Mouse (Mus musculus): ENCODE measurements around the gene Podxl2. TPM values are rescaled to one million over a fixed set of nuclear protein-coding genes. Genes with fewer than 3 reads are reported as not detected.

Gene Podxl2
- polyA plus RNA-seq, 1 experiment from 2014 or later = 595 TPM

DNA sequence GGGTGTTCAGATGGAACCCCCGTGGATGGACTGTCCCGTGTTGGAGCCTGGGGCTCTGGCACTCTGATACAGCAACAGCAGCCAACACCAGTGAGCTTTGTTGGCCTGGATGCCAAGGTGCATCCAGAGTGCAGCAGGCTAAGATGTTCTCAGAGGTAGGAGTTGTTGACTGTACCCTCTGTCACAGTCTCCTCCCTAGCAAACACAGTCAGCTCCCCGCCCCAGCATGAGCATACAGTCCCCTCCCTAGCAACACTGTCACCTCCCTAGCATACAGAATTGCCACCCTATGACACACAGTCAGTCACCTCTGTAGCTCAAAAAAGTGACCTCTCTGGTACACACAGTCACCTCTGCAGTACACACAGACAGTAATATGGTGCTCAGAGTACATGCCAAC is 57.9 kb downstream of the Podxl2 start:
- Histone ChIP-seq H3K4me1 (replicated peaks) (peaks cover 15% of the 10 kb centered on the region), H3K9ac (no peak overlapping the region), H3K27ac (no peak overlapping the region), H3K4me2 (no peak overlapping the region), H3K36me3 (no peaks in the 10 kb centered on the region), H3K4me3 (no peak overlapping the region), H3K27me3 (0 out of 2 replicates have a peak, but pooled peaks cover 3% of the 10 kb centered on the region), H3K9me3 (no peaks in the 10 kb centered on the region)
- ATAC-seq (ENCODE audit: low FRiP score) = no peak
- WGBS = 88% methylated on average over 3 of the region's 3 CpGs

DNA sequence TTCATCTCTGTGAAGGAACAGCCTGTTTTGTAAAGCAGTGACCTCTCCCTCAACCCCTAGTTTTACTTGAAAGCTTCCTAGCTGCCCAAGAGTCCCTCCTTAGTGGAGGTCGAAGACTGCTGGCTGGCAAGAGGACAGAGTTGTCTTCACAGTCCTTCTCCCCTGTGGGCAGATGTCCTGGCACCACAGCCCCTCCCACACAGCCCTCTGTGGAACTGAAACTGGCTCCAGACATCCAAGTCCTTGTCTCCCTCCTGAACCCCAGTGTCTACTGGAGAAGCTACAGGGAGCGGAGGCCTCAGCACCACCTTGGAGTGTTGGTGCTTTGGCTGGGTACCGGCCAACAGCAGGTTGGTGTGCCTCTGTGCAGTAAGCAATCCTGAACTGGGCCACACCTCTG is 59.4 kb downstream of the Podxl2 start:
- WGBS = 78% methylated on average over 3 of the region's 3 CpGs
- Histone ChIP-seq H3K36me3 (no peaks in the 10 kb centered on the region), H3K27ac (no peak overlapping the region), H3K9ac (no peak overlapping the region), H3K4me3 (no peak overlapping the region), H3K9me3 (no peaks in the 10 kb centered on the region), H3K27me3 (0 out of 2 replicates have a peak, but pooled peaks cover 3% of the 10 kb centered on the region), H3K4me2 (no peak overlapping the region), H3K4me1 (replicated peaks) (peaks cover 17% of the 10 kb centered on the region)
- no peak for ATAC-seq (ENCODE audit: low FRiP score)

DNA sequence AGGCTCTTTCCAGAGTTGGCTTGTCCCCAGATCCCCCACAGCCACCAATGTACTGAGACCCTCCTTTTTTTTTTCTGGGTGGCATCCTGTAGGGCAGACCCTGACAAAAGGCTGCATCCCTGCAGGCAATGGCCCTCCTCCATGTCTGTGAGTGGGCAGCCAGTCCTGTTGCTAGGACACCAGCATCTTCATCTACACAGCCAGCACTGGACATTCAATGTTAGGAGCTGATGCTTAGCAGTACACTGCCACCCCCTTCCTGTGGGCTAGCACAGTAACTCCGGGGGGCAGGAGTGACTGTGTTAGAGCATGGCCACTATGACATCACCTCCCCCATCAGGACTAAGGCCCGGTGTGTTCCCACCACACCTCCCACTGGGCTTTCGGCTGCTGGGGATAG is 59.8 kb downstream of the Podxl2 start:
- ATAC-seq (ENCODE audit: low FRiP score) = no peak
- Histone ChIP-seq H3K27me3 (0 out of 2 replicates have a peak, but pooled peaks cover 3% of the 10 kb centered on the region), H3K36me3 (no peaks in the 10 kb centered on the region), H3K4me1 (replicated peaks) (peaks cover 21% of the 10 kb centered on the region), H3K27ac (no peak overlapping the region), H3K9ac (no peak overlapping the region), H3K9me3 (no peaks in the 10 kb centered on the region), H3K4me2 (no peak overlapping the region), H3K4me3 (no peak overlapping the region)
- 43% methylated on average over 3 of the region's 3 CpGs for WGBS

DNA sequence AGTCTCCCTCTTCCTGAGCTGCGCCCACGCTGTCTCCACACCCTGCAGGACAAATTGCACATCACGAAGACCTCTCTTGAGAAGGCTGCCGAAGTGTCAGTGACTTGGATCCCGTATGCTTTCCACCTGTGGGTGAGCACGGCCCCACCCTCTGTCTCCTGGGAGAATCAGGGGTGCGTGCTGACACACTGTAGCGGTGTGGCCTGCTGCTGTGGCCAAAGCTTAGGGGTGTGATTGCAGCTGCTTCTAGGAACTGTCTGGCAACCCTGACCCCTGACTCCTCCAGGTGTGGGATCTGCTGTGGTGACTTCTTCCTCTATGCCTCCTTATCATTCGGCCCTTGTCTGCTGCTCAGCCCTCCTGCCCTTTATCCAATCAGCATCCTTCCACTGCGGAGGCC is 61.0 kb downstream of the Podxl2 start:
- no peak for ATAC-seq (ENCODE audit: low FRiP score)
- H3K36me3 ChIP-seq = no peaks in the 10 kb centered on the region
- no peak overlapping the region for H3K4me3 ChIP-seq
- H3K4me2 ChIP-seq = no peak overlapping the region
- H3K4me1 ChIP-seq (replicated peaks) = peaks cover 29% of the 10 kb centered on the region
- H3K9me3 ChIP-seq = no peaks in the 10 kb centered on the region
- H3K27ac ChIP-seq = no peak overlapping the region
- 0 out of 2 replicates have a peak, but pooled peaks cover 3% of the 10 kb centered on the region for H3K27me3 ChIP-seq
- H3K9ac ChIP-seq = no peak overlapping the region
- WGBS = 83% methylated on average over 10 of the region's 10 CpGs

DNA sequence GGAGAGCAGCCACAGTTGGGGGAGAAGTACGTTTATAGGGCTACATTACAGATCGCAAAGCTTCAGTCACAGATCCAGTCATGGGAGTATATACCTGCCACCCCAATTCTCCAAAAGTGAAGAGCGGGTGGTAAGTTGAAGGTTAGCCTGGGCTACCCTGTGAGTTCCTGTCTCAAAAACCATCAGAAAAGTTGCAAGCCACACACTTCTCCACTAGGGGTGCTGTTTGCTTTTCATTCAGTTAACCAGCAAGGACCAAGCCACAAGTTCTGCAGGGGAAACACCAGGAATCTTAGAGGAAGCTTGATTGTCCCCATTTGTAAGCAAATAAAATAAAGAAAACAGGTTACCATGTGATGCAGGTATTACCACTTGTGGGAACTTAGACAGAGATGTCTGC is 62.0 kb downstream of the Podxl2 start:
- H3K4me3 ChIP-seq = no peak overlapping the region
- H3K9ac ChIP-seq = no peak overlapping the region
- no peaks in the 10 kb centered on the region for H3K36me3 ChIP-seq

DNA sequence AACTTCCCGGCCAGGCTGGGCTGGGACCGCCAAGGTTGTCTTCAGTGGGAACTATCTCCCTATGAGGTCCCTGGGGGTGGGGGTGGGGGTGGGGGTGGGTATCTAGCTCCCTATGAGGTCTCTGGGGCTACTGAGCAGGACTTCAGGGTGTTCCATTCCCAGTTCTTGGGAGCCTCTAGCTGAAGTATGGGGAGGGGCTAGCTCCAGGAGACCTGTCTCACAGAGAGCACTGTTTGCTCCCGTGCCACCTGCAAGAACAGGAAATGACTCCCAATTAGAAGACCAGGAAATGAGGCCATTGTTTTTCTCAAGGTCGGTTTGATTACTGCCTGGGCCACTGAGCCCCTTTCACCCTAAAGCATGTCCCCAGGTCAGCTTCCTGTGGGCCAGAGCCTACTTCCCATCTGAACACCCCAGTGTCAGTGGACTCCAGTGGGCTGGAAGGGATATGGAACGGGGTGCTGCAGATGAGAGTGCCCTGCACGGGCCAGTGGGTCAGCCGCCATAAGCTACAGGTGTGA is 62.9 kb downstream of the Podxl2 start:
- H3K9me3 ChIP-seq = no peaks in the 10 kb centered on the region
- H3K4me2 ChIP-seq = no peak overlapping the region
- no peaks in the 10 kb centered on the region for H3K36me3 ChIP-seq
- peaks cover 29% of the 10 kb centered on the region for H3K4me1 ChIP-seq (replicated peaks)
- H3K9ac ChIP-seq = no peak overlapping the region
- no peak overlapping the region for H3K27ac ChIP-seq
- 73% methylated on average over 7 of the region's 7 CpGs for WGBS
- no peak overlapping the region for H3K4me3 ChIP-seq
- ATAC-seq (ENCODE audit: low FRiP score) = no peak
- 0 out of 2 replicates have a peak, but pooled peaks cover 3% of the 10 kb centered on the region for H3K27me3 ChIP-seq

More for the DNA sequence above, 62.0 kb downstream of the Podxl2 start:
- ATAC-seq (ENCODE audit: low FRiP score) = no peak
- WGBS = 71% methylated on average over 3 of the region's 3 CpGs
- Histone ChIP-seq H3K27me3 (0 out of 2 replicates have a peak, but pooled peaks cover 3% of the 10 kb centered on the region), H3K9me3 (no peaks in the 10 kb centered on the region), H3K4me1 (replicated peaks) (peaks cover 29% of the 10 kb centered on the region), H3K27ac (no peak overlapping the region), H3K4me2 (no peak overlapping the region)

DNA sequence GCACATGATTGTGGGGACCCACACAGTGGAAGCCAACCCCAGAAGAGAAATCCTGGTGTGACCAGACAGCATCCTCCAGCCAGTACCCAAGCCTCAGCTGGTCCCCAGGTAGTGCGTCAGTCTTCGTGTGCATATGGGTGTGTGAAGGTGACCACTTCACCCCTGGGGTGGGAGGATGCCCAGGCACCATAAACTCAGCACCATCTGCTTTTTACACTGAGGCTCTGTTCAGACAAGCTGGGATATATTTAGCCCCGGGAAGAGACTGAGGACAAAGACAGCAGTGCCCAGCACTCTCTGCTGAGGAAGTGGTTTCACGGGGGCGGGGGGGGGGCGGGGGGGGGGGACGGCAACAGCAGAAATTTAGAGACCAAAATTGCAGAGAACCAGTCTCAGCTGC is 63.4 kb downstream of the Podxl2 start:
- Histone ChIP-seq H3K27me3 (0 out of 2 replicates have a peak, but pooled peaks cover 3% of the 10 kb centered on the region), H3K4me2 (no peak overlapping the region), H3K4me3 (no peak overlapping the region), H3K36me3 (no peaks in the 10 kb centered on the region), H3K4me1 (replicated peaks) (peaks cover 29% of the 10 kb centered on the region), H3K9ac (no peak overlapping the region), H3K27ac (no peak overlapping the region), H3K9me3 (no peaks in the 10 kb centered on the region)
- 47% methylated on average over 6 of the region's 7 CpGs for WGBS
- ATAC-seq (ENCODE audit: low FRiP score) = no peak

DNA sequence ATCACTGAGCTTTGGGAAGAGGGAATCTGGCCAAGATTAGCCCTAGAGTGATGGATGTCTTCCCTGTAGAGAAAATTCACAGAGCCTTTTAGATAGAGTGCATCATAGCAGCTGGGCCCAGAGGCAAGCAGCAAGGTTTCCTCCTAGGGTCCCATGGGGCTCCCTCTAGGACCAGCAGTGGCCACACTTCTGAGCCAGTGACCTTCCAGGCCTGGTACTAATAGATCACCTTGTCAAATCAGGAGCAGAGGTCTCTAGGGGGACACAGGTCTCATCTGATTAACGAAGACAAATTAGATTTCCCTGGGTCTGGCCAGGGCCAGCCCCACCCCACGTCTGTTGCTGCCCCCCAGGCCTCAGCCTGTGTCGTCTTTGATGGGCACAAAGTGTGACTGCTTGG is 64.6 kb downstream of the Podxl2 start:
- no peak overlapping the region for H3K4me3 ChIP-seq
- no peaks in the 10 kb centered on the region for H3K9me3 ChIP-seq
- WGBS = 16% methylated on average over 3 of the region's 3 CpGs
- ATAC-seq (ENCODE audit: low FRiP score) = no peak
- no peak overlapping the region for H3K4me2 ChIP-seq
- peaks cover 24% of the 10 kb centered on the region for H3K4me1 ChIP-seq (replicated peaks)
- H3K9ac ChIP-seq = no peak overlapping the region
- H3K27me3 ChIP-seq = no peaks in the 10 kb centered on the region
- H3K27ac ChIP-seq = no peak overlapping the region
- no peaks in the 10 kb centered on the region for H3K36me3 ChIP-seq

DNA sequence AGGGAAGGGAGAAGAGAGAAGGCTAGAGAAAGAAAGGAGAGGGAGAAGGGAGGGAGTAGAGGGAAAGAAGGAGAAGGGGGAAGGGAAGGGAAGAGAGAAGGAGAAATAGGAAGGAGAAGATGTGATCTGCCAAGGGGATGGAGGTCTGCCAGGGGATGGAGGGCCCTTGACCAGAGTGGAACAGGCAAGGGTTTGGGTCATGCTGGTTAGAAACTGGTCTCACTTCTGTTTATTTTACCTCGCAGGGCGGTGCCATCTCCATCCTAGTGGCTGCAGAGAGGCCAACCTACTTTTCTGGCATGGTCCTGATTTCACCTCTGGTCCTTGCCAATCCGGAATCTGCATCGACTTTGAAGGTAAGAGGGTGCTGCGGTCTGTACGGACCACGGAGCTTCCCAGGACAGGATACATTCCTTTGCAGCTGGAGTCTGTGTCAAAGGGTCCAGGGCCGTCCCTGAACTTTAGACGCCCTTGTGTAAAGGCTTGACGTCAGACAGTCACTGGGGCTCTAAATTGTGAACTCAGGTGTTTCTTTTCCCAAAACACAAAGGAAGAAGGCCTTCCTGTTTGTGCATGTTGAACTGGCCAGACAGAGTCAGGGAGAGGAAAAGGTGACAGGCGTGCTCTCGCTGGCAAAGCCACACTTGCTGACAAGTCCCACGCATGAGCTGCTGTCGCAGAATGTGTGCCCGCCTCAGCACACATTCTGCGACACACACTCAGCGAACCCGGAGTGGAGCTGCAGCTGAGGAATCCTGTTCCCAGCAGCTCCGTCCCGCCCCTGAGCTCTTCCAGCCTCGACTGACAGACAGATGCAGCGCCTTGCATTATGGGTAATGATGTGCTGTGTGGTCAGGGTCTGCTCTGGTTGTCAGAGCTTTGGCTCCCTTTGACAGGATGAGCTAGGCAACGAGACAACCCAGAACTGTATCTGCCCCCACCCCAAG is 65.5 kb downstream of the Podxl2 start:
- Histone ChIP-seq H3K9ac (0 out of 2 replicates have a peak overlapping the region, but pooled peaks have one; percentile 29), H3K27ac (no peak overlapping the region)

DNA sequence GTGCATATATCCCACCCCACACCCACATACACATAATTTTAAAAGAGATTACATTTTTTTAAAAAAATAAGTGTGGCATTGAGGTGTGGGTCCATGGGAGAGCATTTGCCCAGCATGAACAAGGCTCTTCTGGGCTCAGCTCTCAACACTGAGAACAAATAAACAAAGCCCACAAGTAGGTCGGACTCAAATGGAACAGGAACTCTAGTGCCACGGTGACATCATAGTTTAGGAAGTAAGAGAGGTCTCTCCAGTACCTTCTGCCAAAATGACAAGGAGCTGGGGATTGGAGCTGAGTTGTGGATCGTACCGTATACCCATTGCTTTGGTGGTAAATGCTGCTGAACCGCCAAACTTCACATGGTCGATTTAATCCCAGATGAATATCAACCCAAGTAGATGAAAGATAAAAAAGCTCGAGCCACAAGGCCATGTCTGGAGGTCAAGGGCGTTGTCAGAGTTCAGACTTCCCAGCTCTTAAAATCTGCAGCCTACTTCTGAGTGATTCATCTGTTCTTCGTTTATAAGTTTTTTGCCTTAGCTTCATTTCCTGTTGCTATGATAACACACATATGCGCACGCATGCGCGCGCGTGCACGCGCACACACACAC is 69.8 kb downstream of the Podxl2 start:
- H3K9ac ChIP-seq = no peak overlapping the region
- H3K4me3 ChIP-seq = no peak overlapping the region
- no peaks in the 10 kb centered on the region for H3K9me3 ChIP-seq
- no peak overlapping the region for H3K4me2 ChIP-seq
- 93% methylated on average over 17 of the region's 17 CpGs for WGBS
- no peak for ATAC-seq (ENCODE audit: low FRiP score)
- H3K27ac ChIP-seq = no peak overlapping the region
- no peaks in the 10 kb centered on the region for H3K27me3 ChIP-seq
- peaks cover 8% of the 10 kb centered on the region for H3K4me1 ChIP-seq (replicated peaks)
- no peaks in the 10 kb centered on the region for H3K36me3 ChIP-seq

More for the DNA sequence above, 65.5 kb downstream of the Podxl2 start:
- Histone ChIP-seq H3K27me3 (no peaks in the 10 kb centered on the region), H3K36me3 (no peaks in the 10 kb centered on the region), H3K4me2 (no peak overlapping the region), H3K4me3 (no peak overlapping the region), H3K4me1 (replicated peaks) (peaks cover 15% of the 10 kb centered on the region), H3K9me3 (no peaks in the 10 kb centered on the region)
- WGBS = 73% methylated on average over 23 of the region's 23 CpGs
- ATAC-seq (ENCODE audit: low FRiP score) = no peak

DNA sequence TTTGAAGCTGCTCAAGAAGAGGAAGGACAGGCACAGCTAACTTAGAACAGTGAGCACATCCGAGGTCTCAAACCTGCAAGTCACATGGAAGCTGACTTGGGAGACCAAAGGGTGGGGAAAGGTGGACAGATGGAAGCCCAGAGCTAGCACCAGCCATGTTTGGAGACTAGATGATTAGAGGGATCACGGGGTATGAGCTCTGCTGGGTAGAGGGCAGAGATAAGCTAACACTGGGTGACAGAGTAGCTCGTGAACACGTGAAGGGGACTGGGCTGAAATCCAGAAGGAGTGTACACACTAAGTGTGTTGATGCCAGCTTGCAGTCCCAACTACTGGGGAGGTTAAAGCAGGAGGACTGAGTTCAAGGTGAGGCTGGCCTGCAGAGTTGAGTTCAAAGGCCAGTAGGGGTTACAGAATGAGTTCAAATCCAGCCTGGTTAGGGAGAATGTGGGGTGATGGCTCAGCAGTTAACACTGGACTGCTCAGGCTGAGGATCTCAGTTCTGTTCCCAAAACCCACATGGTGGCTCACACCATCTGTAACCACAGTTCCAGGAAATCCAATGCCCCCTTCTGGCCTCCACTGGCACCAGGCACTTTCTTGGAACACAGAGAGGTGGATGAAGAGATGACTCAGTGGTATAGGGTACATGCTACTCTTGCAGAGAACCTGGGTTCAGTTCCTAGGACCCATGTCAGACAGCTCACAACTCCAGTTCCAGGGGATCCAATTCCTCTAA is 70.7 kb downstream of the Podxl2 start:
- WGBS = 92% methylated on average over 4 of the region's 4 CpGs
- ATAC-seq (ENCODE audit: low FRiP score) = no peak

DNA sequence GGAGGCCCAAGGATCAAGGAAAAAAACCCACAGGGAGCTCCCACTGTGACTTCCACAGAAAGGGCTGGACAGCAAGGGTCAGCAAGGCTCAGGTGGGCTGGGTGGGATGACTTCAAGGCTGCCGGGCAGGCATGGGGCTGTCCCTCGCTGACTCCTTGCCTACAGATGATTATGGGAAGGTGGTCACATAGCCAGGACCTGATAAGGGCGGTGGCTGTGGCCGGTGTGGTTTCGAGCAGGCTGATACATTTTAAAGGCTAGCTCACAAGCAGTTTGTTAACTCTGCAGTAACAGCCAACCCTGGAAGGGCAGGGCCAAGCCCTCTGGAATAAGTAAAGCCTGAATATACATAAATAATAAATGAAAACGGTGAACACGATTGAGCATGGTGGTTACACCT is 71.8 kb downstream of the Podxl2 start:
- no peaks in the 10 kb centered on the region for H3K36me3 ChIP-seq
- no peaks in the 10 kb centered on the region for H3K9me3 ChIP-seq
- H3K9ac ChIP-seq = no peak overlapping the region
- H3K4me1 ChIP-seq (replicated peaks) = no peaks in the 10 kb centered on the region
- 86% methylated on average over 7 of the region's 7 CpGs for WGBS
- H3K4me2 ChIP-seq = no peak overlapping the region
- ATAC-seq (ENCODE audit: low FRiP score) = no peak
- no peaks in the 10 kb centered on the region for H3K27me3 ChIP-seq
- H3K4me3 ChIP-seq = no peak overlapping the region
- no peak overlapping the region for H3K27ac ChIP-seq

More for the DNA sequence above, 70.7 kb downstream of the Podxl2 start:
- no peak overlapping the region for H3K9ac ChIP-seq
- H3K36me3 ChIP-seq = no peaks in the 10 kb centered on the region
- no peaks in the 10 kb centered on the region for H3K9me3 ChIP-seq
- no peaks in the 10 kb centered on the region for H3K4me1 ChIP-seq (replicated peaks)
- H3K4me2 ChIP-seq = no peak overlapping the region
- no peak overlapping the region for H3K27ac ChIP-seq
- H3K27me3 ChIP-seq = no peaks in the 10 kb centered on the region
- no peak overlapping the region for H3K4me3 ChIP-seq
